In the genomic region with DNA sequence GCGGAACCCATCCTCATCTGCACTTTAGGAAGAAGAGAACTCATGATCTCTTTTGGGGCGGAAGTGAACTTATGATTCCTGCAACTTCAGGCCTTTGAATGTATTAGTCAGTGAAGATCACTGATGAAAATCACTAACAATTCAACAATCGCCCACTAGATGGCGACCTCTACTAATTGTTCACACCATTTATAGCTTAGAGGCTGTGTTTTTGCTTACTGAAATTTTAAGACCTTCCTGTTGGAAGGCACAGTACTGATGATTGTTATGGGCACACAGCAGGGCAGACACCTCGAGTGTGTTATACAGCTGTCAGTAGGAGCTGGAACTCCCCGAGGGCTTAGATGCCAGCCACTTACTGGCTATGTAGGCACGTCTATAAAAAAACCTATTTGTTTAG, we compare ENCODE assay signal across 9 mouse cellular contexts. TPM values are rescaled to one million over a fixed set of nuclear protein-coding genes. Genes with fewer than 3 reads are reported as not detected.
DNase-seq lines count a peak whose midpoint lies in the region; ATAC-seq and TF ChIP-seq lines count a peak whose summit lies in the region.
"Had no signal": no experiment of that assay in that cellular context is flagged by ENCODE, and none has a peak within 500 bp of the region (broad histone marks: within the 10 kb centered on the region; RNA-seq: fewer than 3 reads in every experiment).

No protein-coding gene starts in this region.

- H3K4me3 ChIP-seq in intestine, embryonic 14.5 days (ENCODE audit: low read depth, low read length), result no peak overlapping the region
- no peak overlapping the region for H3K4me3 ChIP-seq in left cerebral cortex, adult 2 months
- no peak overlapping the region for H3K4me3 ChIP-seq in midbrain, embryonic 10.5 days
- no peak overlapping the region for H3K4me3 ChIP-seq in small intestine, adult 2 months (ENCODE audit: low read depth, low read length)
- H3K4me3 ChIP-seq: embryonic facial prominence, embryonic 13.5 days had no signal

- H3K9ac ChIP-seq in intestine, embryonic 14.5 days (ENCODE audit: low read length), result no peak overlapping the region
- H3K9ac ChIP-seq: embryonic facial prominence, embryonic 13.5 days had no signal

- H3K4me1 ChIP-seq in intestine, embryonic 14.5 days (replicated peaks; ENCODE audit: control insufficient read depth, insufficient read depth, low read length), result no peaks in the 10 kb centered on the region
- H3K4me1 ChIP-seq in midbrain, embryonic 10.5 days, result no peaks in the 10 kb centered on the region
- no peaks in the 10 kb centered on the region for H3K4me1 ChIP-seq in small intestine, adult 2 months (ENCODE audit: control insufficient read depth, insufficient read depth, insufficient read length, low read length)
- H3K4me1 ChIP-seq: embryonic facial prominence, embryonic 13.5 days had no signal

- TF ChIP-seq CTCF in left cerebral cortex, adult 2 months (IDR thresholded peaks at IDR 0.05), result peak; percentile 78
- TF ChIP-seq CTCF in small intestine, adult 2 months (IDR thresholded peaks at IDR 0.05; ENCODE audit: extremely low read depth, insufficient read length, insufficient replicate concordance, low read depth, low read length), result peak; percentile 49; the same call in 1 of the 2 replicates

- peak; percentile 68; the same call in 1 of the 2 replicates for ATAC-seq in intestine, embryonic 14.5 days (replicated peaks; ENCODE audit: low FRiP score, low TSS enrichment, low read depth)

- peak; percentile 15 to 40 for DNase-seq in urinary bladder, adult 18-20 months (ENCODE audit: low spot score in 2 of 2)
- DNase-seq in urinary bladder, postnatal 10 days (ENCODE audit: low spot score), result no peak
- DNase-seq in cerebellum, adult 18-20 months, result peak; percentile 66 to 78
- peak; percentile 79 for DNase-seq in forelimb bud, embryonic 11.5 days (ENCODE audit: low read depth, low spot score)
- peak; percentile 81 for DNase-seq in intestine, embryonic 14.5 days (ENCODE audit: low spot score)
- peak; percentile 69 to 70 for DNase-seq in left cerebral cortex, adult 2 months (ENCODE audit: extremely low spot score in 1 of 2, low spot score in 2 of 2)
- peak; percentile 42 for DNase-seq in midbrain, embryonic 10.5 days (ENCODE audit: low spot score)

- 17% methylated on average over 7 of the region's 7 CpGs for WGBS in intestine, embryonic 14.5 days
- WGBS in midbrain, embryonic 10.5 days, result 26% methylated on average over 7 of the region's 7 CpGs
- 13% methylated on average over 7 of the region's 7 CpGs for WGBS in small intestine, adult 2 months

- H3K4me2 ChIP-seq in intestine, embryonic 14.5 days (ENCODE audit: low read length), result no peak overlapping the region
- H3K4me2 ChIP-seq: embryonic facial prominence, embryonic 13.5 days had no signal

- no peak overlapping the region for H3K27ac ChIP-seq in intestine, embryonic 14.5 days (ENCODE audit: low read depth)
- no peak overlapping the region for H3K27ac ChIP-seq in left cerebral cortex, adult 2 months
- H3K27ac ChIP-seq in midbrain, embryonic 10.5 days (replicated peaks), result no peak overlapping the region
- no peak overlapping the region for H3K27ac ChIP-seq in small intestine, adult 2 months (ENCODE audit: insufficient read depth, low read depth, low read length)
- H3K27ac ChIP-seq: embryonic facial prominence, embryonic 13.5 days had no signal

- no peak for TF ChIP-seq POLR2A in small intestine, adult 2 months (IDR thresholded peaks at IDR 0.05; ENCODE audit: low read depth, low read length)

- H3K36me3 ChIP-seq in intestine, embryonic 14.5 days (ENCODE audit: control insufficient read depth, insufficient read depth, low read length), result no peaks in the 10 kb centered on the region
- no peaks in the 10 kb centered on the region for H3K36me3 ChIP-seq in midbrain, embryonic 10.5 days
- no peaks in the 10 kb centered on the region for H3K36me3 ChIP-seq in small intestine, adult 2 months (ENCODE audit: control insufficient read depth, insufficient read depth, low read length)
- H3K36me3 ChIP-seq: embryonic facial prominence, embryonic 13.5 days had no signal

- intact Hi-C loops in left cerebral cortex, adult 2 months (cut with DNase I), result loop anchor here (1.0 kb wide), 1 partner anchor 190 kb away; no protein-coding TSS in a partner anchor

- no peaks in the 10 kb centered on the region for H3K9me3 ChIP-seq in intestine, embryonic 14.5 days (ENCODE audit: control insufficient read depth, low read length)
- no peaks in the 10 kb centered on the region for H3K9me3 ChIP-seq in midbrain, embryonic 10.5 days (replicated peaks)
- H3K9me3 ChIP-seq: embryonic facial prominence, embryonic 13.5 days had no signal

- H3K27me3 ChIP-seq in intestine, embryonic 14.5 days (replicated peaks; ENCODE audit: control insufficient read depth, insufficient read depth, low read length), result no peaks in the 10 kb centered on the region
- no peaks in the 10 kb centered on the region for H3K27me3 ChIP-seq in midbrain, embryonic 10.5 days (ENCODE audit: low read depth, poor library complexity, severe bottlenecking)
- H3K27me3 ChIP-seq in small intestine, adult 2 months (ENCODE audit: control insufficient read depth, insufficient read depth, low read length), result no peaks in the 10 kb centered on the region; the same call in 1 of the 2 replicates
- H3K27me3 ChIP-seq: embryonic facial prominence, embryonic 13.5 days had no signal

RNA-seq across cellular contexts. Expression of gene Myct1, which starts 6.5 kb away (rescaled TPM):
- polyA plus RNA-seq in intestine, embryonic 14.5 days (2014; fragmentation: Nextera tagmentation; extraction: Ambion mirVana), result 4.7 and 5.0 TPM in 2 replicates
- total RNA-seq in left cerebral cortex, adult 2 months (2021), result under 1 TPM; 0.12 to 0.38 TPM
- polyA plus RNA-seq in midbrain, embryonic 10.5 days (2016; fragmentation: Nextera tagmentation; extraction: Ambion mirVana), result 1.3 and 1.4 TPM in 2 replicates
- polyA plus RNA-seq in small intestine, adult 2 months (2012; rRNA removed), result 0.74 and 1.0 TPM in 2 replicates

RNA-seq across cellular contexts. Expression of gene Vip, which starts 38.9 kb away (rescaled TPM):
- 22.7 and 23.7 TPM in 2 replicates for polyA plus RNA-seq in intestine, embryonic 14.5 days (2014; fragmentation: Nextera tagmentation; extraction: Ambion mirVana)
- total RNA-seq in left cerebral cortex, adult 2 months (2021), result 10 to 100 TPM; 57.6 to 69.4 TPM
- 0.45 TPM in 1 of 2 replicates, not detected in the other for polyA plus RNA-seq in midbrain, embryonic 10.5 days (2016; fragmentation: Nextera tagmentation; extraction: Ambion mirVana)
- polyA plus RNA-seq in small intestine, adult 2 months (2012; rRNA removed), result 6.2 and 7.9 TPM in 2 replicates
- polyA plus RNA-seq: embryonic facial prominence, embryonic 13.5 days had no signal

RNA-seq across cellular contexts. Expression of gene Syne1, which starts 48.8 kb away (rescaled TPM):
- 13.2 and 13.3 TPM in 2 replicates for polyA plus RNA-seq in intestine, embryonic 14.5 days (2014; fragmentation: Nextera tagmentation; extraction: Ambion mirVana)
- total RNA-seq in left cerebral cortex, adult 2 months (2021), result 100 to 1,000 TPM; 430 to 445 TPM
- 1.6 and 2.9 TPM in 2 replicates for polyA plus RNA-seq in midbrain, embryonic 10.5 days (2016; fragmentation: Nextera tagmentation; extraction: Ambion mirVana)
- 6.9 and 10.0 TPM in 2 replicates for polyA plus RNA-seq in small intestine, adult 2 months (2012; rRNA removed)
